Mouse (Mus musculus) mature B cell (primary cell): ENCODE results near the gene Dgcr8.
"Not testable (repeated sequence)": the region's sequence is repeated elsewhere in the genome, so short reads cannot be mapped to it uniquely, and the experiment has no call there.

Experiments
- in situ Hi-C: fragments of 300-500 bp; cut with MboI; formaldehyde crosslinking; loops from 2 replicates; pipeline ENCODE4 v1.14.3; 2019

The Dgcr8 gene

GRCm38 (mm10) chr16:18289067-18289588 lies at the start of gene Dgcr8:
TSS of gene Dgcr8 (minus strand) at chr16:18289246.
- in situ Hi-C loops: no loop called here

- in situ Hi-C loops: no loop called here
Observed at GRCm38 (mm10) chr16:18337261-18337660, 48.2 kb upstream of the Dgcr8 start.

- in situ Hi-C loops: no loop called here
Observed at GRCm38 (mm10) chr16:18335981-18336380, 46.9 kb upstream of the Dgcr8 start.

- in situ Hi-C loops: no loop called here
Observed at GRCm38 (mm10) chr16:18333976-18334375, 44.9 kb upstream of the Dgcr8 start.

- in situ Hi-C loops: no loop called here
Observed at GRCm38 (mm10) chr16:18328524-18328923, 39.5 kb upstream of the Dgcr8 start.

GRCm38 (mm10) chr16:18327936-18328335 lies 38.9 kb upstream of the Dgcr8 start:
- in situ Hi-C loops: no loop called here

- in situ Hi-C loops: no loop called here
Observed at GRCm38 (mm10) chr16:18325741-18326140, 36.7 kb upstream of the Dgcr8 start.

GRCm38 (mm10) chr16:18324031-18324430 lies 35.0 kb upstream of the Dgcr8 start:
- in situ Hi-C loops: no loop called here

GRCm38 (mm10) chr16:18323460-18323859 lies 34.4 kb upstream of the Dgcr8 start:
- in situ Hi-C loops: no loop called here

GRCm38 (mm10) chr16:18321443-18321842 lies 32.4 kb upstream of the Dgcr8 start:
- in situ Hi-C loops: no loop called here

- in situ Hi-C loops: no loop called here
Observed at GRCm38 (mm10) chr16:18318992-18319391, 29.9 kb upstream of the Dgcr8 start.

GRCm38 (mm10) chr16:18308159-18308558 lies 19.1 kb upstream of the Dgcr8 start:
- in situ Hi-C loops: no loop called here

- in situ Hi-C loops: not testable (repeated sequence)
Observed at GRCm38 (mm10) chr16:18289614-18290013, 568 bp upstream of the Dgcr8 start.

GRCm38 (mm10) chr16:18288581-18289061 lies 425 bp downstream of the Dgcr8 start:
- in situ Hi-C loops: no loop called here

GRCm38 (mm10) chr16:18288166-18288565 lies 880 bp downstream of the Dgcr8 start:
- in situ Hi-C loops: no loop called here

- in situ Hi-C loops: no loop called here
Observed at GRCm38 (mm10) chr16:18275166-18275565, 13.9 kb downstream of the Dgcr8 start.

GRCm38 (mm10) chr16:18268182-18268581 lies 20.9 kb downstream of the Dgcr8 start:
- in situ Hi-C loops: no loop called here

GRCm38 (mm10) chr16:18265024-18265423 lies 24.0 kb downstream of the Dgcr8 start:
- in situ Hi-C loops: no loop called here

GRCm38 (mm10) chr16:18258221-18258620 lies 30.8 kb downstream of the Dgcr8 start, which contains the start of gene Gm49776:
TSS of gene Gm49776 (minus strand) at chr16:18258321.
- in situ Hi-C loops: no loop called here

- in situ Hi-C loops: no loop called here
Observed at GRCm38 (mm10) chr16:18253866-18254265, 35.2 kb downstream of the Dgcr8 start.

- in situ Hi-C loops: no loop called here
Observed at GRCm38 (mm10) chr16:18252736-18253135, 36.3 kb downstream of the Dgcr8 start.

- in situ Hi-C loops: no loop called here
Observed at GRCm38 (mm10) chr16:18250828-18251790, 37.9 kb downstream of the Dgcr8 start.

- in situ Hi-C loops: no loop called here
Observed at GRCm38 (mm10) chr16:18250231-18250630, 38.8 kb downstream of the Dgcr8 start.
